Mouse (Mus musculus): ENCODE measurements around the gene B4galnt2. TPM values are rescaled to one million over a fixed set of nuclear protein-coding genes. Genes with fewer than 3 reads are reported as not detected.

Gene B4galnt2
- polyA plus RNA-seq, 1 experiment from 2014 or later = not detected

Small RNAs within 50 kb of the gene (microRNA-seq; reads per million reads assigned to microRNA genes)
- gene Mir3063 = 0.74 reads per million

Other genes with a start within 250 kb of the B4galnt2 start
- gene Phb, start 247.9 kb downstream of the B4galnt2 start, polyA plus RNA-seq (2015; fragmentation: Nextera tagmentation; extraction: Ambion mirVana) = 185 and 188 TPM in 2 replicates
- 28.8 and 30.1 TPM in 2 replicates for gene Zfp652, start 202.2 kb downstream of the B4galnt2 start, polyA plus RNA-seq (2015; fragmentation: Nextera tagmentation; extraction: Ambion mirVana)
- gene B130006D01Rik, start 191.3 kb downstream of the B4galnt2 start, polyA plus RNA-seq (2015; fragmentation: Nextera tagmentation; extraction: Ambion mirVana) = 1.3 TPM in 2 replicates
- gene Phospho1, start 90.4 kb downstream of the B4galnt2 start, polyA plus RNA-seq (2015; fragmentation: Nextera tagmentation; extraction: Ambion mirVana) = not detected in 2 replicates
- gene Gngt2, start 77.7 kb downstream of the B4galnt2 start, polyA plus RNA-seq (2015; fragmentation: Nextera tagmentation; extraction: Ambion mirVana) = 3.2 and 4.6 TPM in 2 replicates
- gene Abi3, start 72.4 kb downstream of the B4galnt2 start, polyA plus RNA-seq (2015; fragmentation: Nextera tagmentation; extraction: Ambion mirVana) = 2.5 and 2.6 TPM in 2 replicates
- gene Igf2bp1, start 91.0 kb upstream of the B4galnt2 start, polyA plus RNA-seq (2015; fragmentation: Nextera tagmentation; extraction: Ambion mirVana) = 16.7 and 21.2 TPM in 2 replicates
- gene Gip, start 109.7 kb upstream of the B4galnt2 start, polyA plus RNA-seq (2015; fragmentation: Nextera tagmentation; extraction: Ambion mirVana) = not detected in 2 replicates
- 129 TPM in 2 replicates for gene Snf8, start 120.0 kb upstream of the B4galnt2 start, polyA plus RNA-seq (2015; fragmentation: Nextera tagmentation; extraction: Ambion mirVana)
- gene Ube2z, start 150.5 kb upstream of the B4galnt2 start, polyA plus RNA-seq (2015; fragmentation: Nextera tagmentation; extraction: Ambion mirVana) = 31.5 and 33.0 TPM in 2 replicates
- 605 and 642 TPM in 2 replicates for gene Atp5g1, start 160.8 kb upstream of the B4galnt2 start, polyA plus RNA-seq (2015; fragmentation: Nextera tagmentation; extraction: Ambion mirVana)
- gene Calcoco2, start 197.1 kb upstream of the B4galnt2 start, polyA plus RNA-seq (2015; fragmentation: Nextera tagmentation; extraction: Ambion mirVana) = not detected in 2 replicates
- gene Ttll6, start 218.9 kb upstream of the B4galnt2 start, polyA plus RNA-seq (2015; fragmentation: Nextera tagmentation; extraction: Ambion mirVana) = not detected in 2 replicates